Mouse (Mus musculus) liver, postnatal 0 days (tissue): ENCODE results near the gene Ufsp2.
A peak's percentile ranks its signal among the peaks of the same experiment; 100 is the strongest.

Experiments
- CTCF ChIP-seq: sonication (generic); IDR thresholded peaks from 2 replicates; pipeline ENCODE4 v1.5.1; 2016; ENCODE audit warnings: antibody characterized with exemption, low read depth
- EP300 ChIP-seq: IDR thresholded peaks from 2 replicates; pipeline ENCODE4 v1.6.1; 2016; ENCODE audit warnings: antibody characterized with exemption, low read depth, mild to moderate bottlenecking

DNA sequence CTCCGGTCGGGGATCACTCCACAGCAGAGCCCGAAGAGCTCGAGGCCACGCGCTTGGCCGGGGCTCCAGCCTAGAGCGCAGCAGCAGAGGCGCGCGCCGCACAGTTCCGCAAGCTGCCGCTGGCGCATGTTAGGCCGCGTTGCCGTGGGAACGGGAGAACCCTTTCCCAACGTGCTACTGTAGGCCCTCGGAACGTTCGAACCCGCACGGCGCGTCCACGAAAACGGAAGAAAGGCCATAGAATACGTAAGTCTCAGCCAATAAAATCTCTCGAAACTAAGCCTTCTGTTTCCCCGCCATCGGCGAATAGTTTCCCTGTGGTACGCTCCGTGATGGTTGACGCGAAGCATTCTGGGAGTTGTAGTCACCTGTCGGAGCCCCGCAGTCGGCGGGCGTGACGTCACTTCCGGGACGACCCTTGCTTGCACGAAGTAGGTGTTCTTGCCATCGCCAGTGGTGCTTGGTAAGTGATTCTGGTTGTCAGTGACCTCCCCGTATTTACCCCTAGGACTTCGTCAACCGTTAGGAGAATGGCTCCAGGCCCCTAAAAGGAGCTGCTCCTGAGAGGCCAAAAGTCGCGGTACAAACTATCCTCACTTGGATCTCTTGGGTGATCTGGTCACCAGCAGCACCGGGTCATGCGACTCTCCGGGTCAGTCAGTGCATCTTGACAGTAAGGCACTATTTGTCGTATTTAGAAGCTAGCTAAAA is at the start of gene Ufsp2, which contains the start of gene 1700029J07Rik:
- TF ChIP-seq CTCF (peak; percentile 46), EP300 (no peak)
